Mouse (Mus musculus) left cerebral cortex, postnatal 36 days (tissue): ENCODE data around the gene Ptov1. TPM values are rescaled to one million over a fixed set of nuclear protein-coding genes. Genes with fewer than 3 reads are reported as not detected.

ENCODE experiments used
- DNase-seq, 2 experiments: peaks; one replicate each; pipeline ENCODE4 v3.0.0; 2021 to 2022; ENCODE audit warnings: low spot score in 2 of 2, mixed read lengths in 1 of 2
- intact Hi-C: fragments of 180-260 bp; cut with DNase I; formaldehyde crosslinking; loops from one replicate; pipeline ENCODE4 v1.15.1; 2025
- microRNA-seq: library from miRNA; unstranded; fragments of <30 nt; microRNA quantifications from one replicate; pipeline ENCODE4 v1.2.0, GENCODE M21; 2022
- total RNA-seq, 2 experiments: library from RNA; stranded (reverse); gene quantifications; 2 replicates each; pipeline ENCODE4 v1.2.3; 2021

Gene Ptov1
- total RNA-seq, 2 experiments from 2014 or later, result 284 to 285 TPM

DNA sequence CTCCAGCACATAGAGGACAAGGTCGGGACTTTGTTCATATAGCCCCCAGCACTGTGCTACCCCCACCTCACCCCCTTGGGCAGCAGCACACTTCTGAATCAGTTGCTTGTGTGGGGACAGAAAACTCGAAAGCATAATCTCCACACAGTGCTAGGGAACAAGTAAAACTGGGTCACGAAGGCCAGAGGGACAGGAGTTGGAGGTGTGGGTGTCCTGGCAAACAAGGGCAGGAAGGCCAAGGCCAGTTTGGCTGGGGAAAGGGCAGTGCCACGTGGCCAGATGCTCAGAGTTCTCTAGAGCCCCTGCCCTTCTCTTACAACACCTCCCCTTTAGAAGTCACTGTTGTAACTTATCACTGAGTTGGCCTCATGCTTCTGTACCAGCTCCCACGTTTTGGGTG is 49.7 kb downstream of the Ptov1 start:
- intact Hi-C loops, result no loop called here
- DNase-seq, result no peak

GRCm38 (mm10) chr7:44819391-44819790 is 50.2 kb downstream of the Ptov1 start:
- intact Hi-C loops, result no loop called here
- DNase-seq, result no peak

GRCm38 (mm10) chr7:44818751-44819235 is 50.8 kb downstream of the Ptov1 start:
- intact Hi-C loops, result no loop called here
- no peak for DNase-seq

DNA sequence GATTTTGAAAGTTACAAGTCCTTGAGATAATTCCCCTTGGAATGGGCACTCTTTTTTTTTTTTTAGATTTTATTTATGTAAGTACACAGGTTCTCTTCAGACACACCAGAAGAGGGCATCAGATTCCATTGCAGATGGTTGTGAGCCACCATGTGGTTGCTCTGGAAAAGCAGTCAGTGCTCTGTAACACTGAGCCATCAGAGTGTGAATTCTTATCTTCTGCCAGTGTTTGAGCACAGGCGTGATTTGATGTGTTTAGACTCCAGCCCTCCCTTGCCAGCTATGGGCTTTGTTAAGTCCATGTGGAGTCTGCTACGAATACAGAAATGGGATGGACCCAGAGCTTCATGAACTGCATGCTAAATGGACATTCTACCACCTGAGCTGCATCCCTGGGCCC is 51.4 kb downstream of the Ptov1 start:
- intact Hi-C loops, result no loop called here
- no peak for DNase-seq

DNA sequence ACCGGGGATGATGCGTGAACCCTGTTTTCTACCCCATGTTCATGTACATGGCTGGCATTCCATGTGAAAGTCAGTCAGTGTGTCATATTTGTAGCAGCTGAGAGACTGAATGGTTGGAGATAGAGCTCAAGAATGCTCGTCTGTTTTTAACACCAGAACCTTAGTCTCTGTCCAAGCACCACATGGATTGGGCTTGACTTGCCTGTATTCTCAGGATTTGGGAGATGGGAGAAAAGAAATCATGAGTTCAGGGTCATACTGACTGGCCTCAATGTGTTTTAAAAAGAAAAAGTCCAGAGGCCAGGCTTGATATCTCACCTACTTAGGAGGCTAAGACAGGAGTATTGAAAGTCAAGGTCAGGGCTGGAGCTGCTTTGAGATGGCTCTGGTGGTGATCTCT is 52.1 kb downstream of the Ptov1 start:
- DNase-seq, result no peak
- intact Hi-C loops, result no loop called here

DNA sequence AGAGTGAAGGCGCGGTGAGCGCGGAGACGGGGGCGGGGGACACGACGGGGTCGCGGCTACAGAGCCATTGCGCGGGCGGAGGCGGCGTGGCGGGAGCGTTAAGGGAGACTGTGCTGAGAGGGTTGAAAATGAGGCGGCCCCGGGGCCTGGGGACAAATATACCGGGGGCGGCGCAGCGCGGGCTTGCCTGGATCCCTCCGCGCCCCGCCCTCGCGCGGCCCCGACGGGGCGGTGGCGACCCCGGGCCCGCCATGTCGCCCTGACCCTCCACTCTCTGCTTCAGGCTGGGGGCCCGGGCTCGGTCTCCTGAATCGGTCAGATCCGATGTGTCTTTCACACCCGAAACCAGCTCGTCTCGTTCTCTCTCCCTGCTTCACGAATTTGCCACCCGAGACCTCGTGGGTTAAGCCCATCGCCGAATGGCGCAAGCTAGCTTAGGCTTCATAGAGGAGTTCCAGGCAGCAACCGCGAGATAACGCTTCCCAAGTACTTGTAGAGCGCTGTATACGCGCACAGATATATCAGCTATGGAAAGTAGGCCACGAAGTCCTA is 53.0 kb downstream of the Ptov1 start, which contains the start of gene Atf5:
Gene Atf5, minus strand, starts transcription at position 189 of the 552 bp plus-strand sequence.
- peak in 1 of 2 experiments; percentile 57 for DNase-seq
- intact Hi-C loops, result loop anchor here (1.0 kb wide), 1 partner anchor 68 kb away; the partner anchor contains the start of gene Vrk3

- intact Hi-C loops, result loop anchor here (1.0 kb wide), 1 partner anchor 68 kb away; the partner anchor contains the start of gene Vrk3
- DNase-seq, result peak; percentile 98
These were observed 53.7 kb downstream of the Ptov1 start, which contains the start of the genes Nup62 and Il4i1 for GRCm38 (mm10) chr7:44815721-44816469. Gene Nup62, plus strand, starts transcription at chr7:44816088. Gene Il4i1, plus strand, starts transcription at chr7:44816387.

DNA sequence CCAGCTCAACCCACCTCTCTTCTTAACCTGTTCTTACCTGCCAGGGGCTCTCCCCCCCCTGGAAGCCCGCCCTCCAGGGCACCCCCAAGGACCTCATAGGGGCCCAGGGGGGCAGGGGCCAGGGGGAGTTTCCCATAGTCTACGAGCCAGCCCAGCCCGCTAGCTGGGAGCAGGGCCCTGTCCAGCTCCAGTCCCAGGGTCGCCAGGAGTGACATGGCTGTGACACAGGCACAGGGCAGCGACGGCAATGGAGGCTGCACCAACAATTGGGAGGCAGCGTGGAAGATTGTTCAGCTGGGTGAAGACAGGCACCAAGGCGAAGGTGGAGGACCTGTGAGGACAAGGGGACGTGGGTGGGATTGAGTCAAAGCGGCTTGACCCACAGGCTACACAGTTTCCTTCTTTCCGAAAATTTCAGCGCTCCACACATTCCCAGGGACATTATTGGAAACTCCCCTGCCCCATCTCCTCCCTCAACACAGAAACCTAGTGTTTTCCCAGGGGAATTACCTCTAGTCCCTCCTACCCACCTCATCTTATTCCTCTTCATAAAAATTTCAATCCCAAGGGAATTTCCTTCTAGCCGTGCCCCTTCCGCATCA is 54.5 kb downstream of the Ptov1 start:
- no peak for DNase-seq
- intact Hi-C loops, result no loop called here

- no peak for DNase-seq
- intact Hi-C loops, result no loop called here
These were observed 55.2 kb downstream of the Ptov1 start for GRCm38 (mm10) chr7:44814423-44814822.

- DNase-seq, result no peak
- intact Hi-C loops, result no loop called here
These were observed 55.6 kb downstream of the Ptov1 start for GRCm38 (mm10) chr7:44813985-44814384.

Small RNAs within 50 kb of the gene (microRNA-seq; reads per million reads assigned to microRNA genes)
- gene Mir707, result not detected

Other genes with a start within 250 kb of the Ptov1 start
- 10 to 100 TPM; 17.7 to 20.6 TPM for gene Myh14, start 198.9 kb downstream of the Ptov1 start, total RNA-seq
- gene Izumo2, start 161.0 kb downstream of the Ptov1 start, total RNA-seq, result not detected
- gene Vrk3, start 121.4 kb downstream of the Ptov1 start, total RNA-seq, result 10 to 100 TPM; 28.1 to 29.4 TPM
- gene Zfp473, start 118.7 kb downstream of the Ptov1 start, total RNA-seq, result under 1 TPM; 0.32 to 0.36 TPM
- 10 to 100 TPM; 28.1 to 32.2 TPM for gene Nup62, start 53.7 kb downstream of the Ptov1 start, total RNA-seq
- 1 to 10 TPM; 2.2 to 2.4 TPM for gene Il4i1, start 53.4 kb downstream of the Ptov1 start, total RNA-seq
- 10 to 100 TPM; 22.2 to 26.5 TPM for gene Atf5, start 53.1 kb downstream of the Ptov1 start, total RNA-seq
- 10 to 100 TPM; 67.7 to 73.6 TPM for gene Akt1s1, start 20.8 kb downstream of the Ptov1 start, total RNA-seq
- 10 to 100 TPM; 71.9 to 75.6 TPM for gene Tbc1d17, start 20.7 kb downstream of the Ptov1 start, total RNA-seq
- gene Pnkp, start 12.6 kb downstream of the Ptov1 start, total RNA-seq, result 10 to 100 TPM; 26.8 TPM
- gene Med25, start 22.9 kb upstream of the Ptov1 start, total RNA-seq, result 10 to 100 TPM; 91.7 to 98.1 TPM
- gene Fuz, start 26.3 kb upstream of the Ptov1 start, total RNA-seq, result 10 to 100 TPM; 18.2 to 20.6 TPM
- gene Ap2a1, start 59.7 kb upstream of the Ptov1 start, total RNA-seq, result 100 to 1,000 TPM; 346 to 355 TPM
- 1 to 10 TPM; 1.4 to 3.4 TPM for gene Tsks, start 73.4 kb upstream of the Ptov1 start, total RNA-seq
- 10 to 100 TPM; 85.4 to 97.7 TPM for gene Cpt1c, start 105.1 kb upstream of the Ptov1 start, total RNA-seq
- gene Prmt1, start 116.8 kb upstream of the Ptov1 start, total RNA-seq, result 100 to 1,000 TPM; 143 to 145 TPM
- gene Irf3, start 127.9 kb upstream of the Ptov1 start, total RNA-seq, result 10 to 100 TPM; 29.2 to 38.7 TPM
- 1 to 10 TPM; 1.8 to 2.6 TPM for gene Bcl2l12, start 128.9 kb upstream of the Ptov1 start, total RNA-seq
- 100 to 1,000 TPM; 174 to 177 TPM for gene Scaf1, start 146.6 kb upstream of the Ptov1 start, total RNA-seq
- 10 to 100 TPM; 12.9 to 13.9 TPM for gene Rras, start 148.2 kb upstream of the Ptov1 start, total RNA-seq
- gene Prr12, start 183.1 kb upstream of the Ptov1 start, total RNA-seq, result 10 to 100 TPM; 64.9 to 75.3 TPM
- gene Nosip, start 192.6 kb upstream of the Ptov1 start, total RNA-seq, result 10 to 100 TPM; 59.7 to 63.7 TPM
- 1 to 10 TPM; 5.4 to 7.4 TPM for gene Prrg2, start 192.9 kb upstream of the Ptov1 start, total RNA-seq
- gene Rcn3, start 222.4 kb upstream of the Ptov1 start, total RNA-seq, result 1 to 10 TPM; 3.8 to 4.9 TPM
- 10 to 100 TPM; 22.3 to 22.7 TPM for gene Fcgrt, start 234.1 kb upstream of the Ptov1 start, total RNA-seq